In the genomic region with DNA sequence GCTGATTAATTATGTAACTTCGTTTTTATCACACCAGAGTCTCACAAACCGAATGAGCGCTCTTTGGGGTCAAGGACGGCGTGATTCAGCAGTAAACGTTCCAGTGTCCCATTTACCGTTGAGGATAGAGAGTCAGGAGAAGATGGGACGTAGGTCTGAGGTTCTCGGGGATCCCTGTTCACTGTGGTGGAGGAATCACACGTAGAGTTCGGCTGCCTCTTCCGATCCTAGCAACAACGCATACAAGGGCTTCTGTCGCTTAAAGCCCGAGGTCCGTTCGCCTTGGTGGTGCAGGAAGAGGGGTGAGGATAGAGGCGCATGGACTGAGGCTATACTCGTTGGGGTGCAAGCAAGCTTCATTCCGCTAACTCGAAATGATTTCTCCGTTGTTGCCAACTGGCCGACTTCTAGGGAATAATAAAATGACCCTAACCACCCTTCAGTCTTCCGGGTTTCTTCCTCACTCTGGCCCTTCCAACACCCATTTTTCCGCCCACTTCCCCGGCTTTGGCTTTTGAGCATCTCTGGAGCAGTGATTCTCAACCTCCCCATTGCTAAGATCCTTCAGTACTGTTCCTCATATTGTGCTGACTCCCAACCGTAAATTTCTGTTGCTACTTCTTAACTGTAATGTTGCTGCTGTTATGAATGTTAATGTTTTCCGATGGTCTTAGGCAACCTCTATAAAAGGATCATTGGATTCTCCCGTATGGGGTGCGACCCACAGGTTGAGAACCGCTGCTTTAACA, we compare ENCODE assay signal across 8 mouse cellular contexts. TPM values are rescaled to one million over a fixed set of nuclear protein-coding genes. Genes with fewer than 3 reads are reported as not detected.
DNase-seq lines count a peak whose midpoint lies in the region; ATAC-seq lines count a peak whose summit lies in the region.

No protein-coding gene starts in this region.

- peak overlapping the region; percentile 98 for H3K9ac ChIP-seq in hindbrain, embryonic 16.5 days (ENCODE audit: low read depth, low read length)
- H3K9ac ChIP-seq in limb, embryonic 12.5 days (replicated peaks), result peak overlapping the region; percentile 61
- H3K9ac ChIP-seq in midbrain, embryonic 12.5 days (replicated peaks), result peak overlapping the region; percentile 66

- WGBS in hindbrain, embryonic 16.5 days, result under 1% methylated on average over 31 of the region's 31 CpGs
- under 1% methylated on average over 31 of the region's 31 CpGs for WGBS in limb, embryonic 12.5 days
- 2% methylated on average over 31 of the region's 31 CpGs for WGBS in midbrain, embryonic 12.5 days

- H3K4me3 ChIP-seq in hindbrain, embryonic 16.5 days (ENCODE audit: low read length), result peak overlapping the region; percentile 99
- H3K4me3 ChIP-seq in limb, embryonic 12.5 days (replicated peaks), result peak overlapping the region; percentile 100
- H3K4me3 ChIP-seq in midbrain, embryonic 12.5 days, result peak overlapping the region; percentile 99

- peaks cover 17% of the 10 kb centered on the region for H3K4me1 ChIP-seq in hindbrain, embryonic 16.5 days (ENCODE audit: control insufficient read depth, insufficient read depth, low read depth, low read length)
- H3K4me1 ChIP-seq in limb, embryonic 12.5 days (replicated peaks), result peaks cover 13% of the 10 kb centered on the region
- H3K4me1 ChIP-seq in midbrain, embryonic 12.5 days, result peaks cover 23% of the 10 kb centered on the region

- H3K27ac ChIP-seq in hindbrain, embryonic 16.5 days (ENCODE audit: low read depth, low read length), result peak overlapping the region; percentile 99
- H3K27ac ChIP-seq in limb, embryonic 12.5 days, result peak overlapping the region; percentile 80
- H3K27ac ChIP-seq in midbrain, embryonic 12.5 days (replicated peaks), result peak overlapping the region; percentile 65

- intact Hi-C loops in gastrocnemius, postnatal 14 days (cut with DNase I; ENCODE audit: low total_unique reads), result no loop called here

- H3K27me3 ChIP-seq in hindbrain, embryonic 16.5 days (replicated peaks; ENCODE audit: control insufficient read depth, insufficient read depth, low read length), result no peaks in the 10 kb centered on the region
- no peaks in the 10 kb centered on the region for H3K27me3 ChIP-seq in limb, embryonic 12.5 days
- H3K27me3 ChIP-seq in midbrain, embryonic 12.5 days, result no peaks in the 10 kb centered on the region

- H3K9me3 ChIP-seq in hindbrain, embryonic 16.5 days (ENCODE audit: control insufficient read depth, low read length), result no peaks in the 10 kb centered on the region
- H3K9me3 ChIP-seq in limb, embryonic 12.5 days, result no peaks in the 10 kb centered on the region
- no peaks in the 10 kb centered on the region for H3K9me3 ChIP-seq in midbrain, embryonic 12.5 days

- H3K4me2 ChIP-seq in hindbrain, embryonic 16.5 days (ENCODE audit: low read length), result peak overlapping the region; percentile 82
- peak overlapping the region; percentile 85 for H3K4me2 ChIP-seq in limb, embryonic 12.5 days
- peak overlapping the region; percentile 74 for H3K4me2 ChIP-seq in midbrain, embryonic 12.5 days (replicated peaks)

- peak; percentile 37 for DNase-seq in gastrocnemius, adult 18-20 months (ENCODE audit: low spot score)
- DNase-seq in gastrocnemius, postnatal 14 days, result no peak
- DNase-seq in cerebellum, adult 8-10 months, result peak; percentile 63
- DNase-seq in spleen, postnatal 10 days (ENCODE audit: low spot score in 2 of 2), result peak; percentile 55 to 69

- ATAC-seq in frontal cortex, adult (ENCODE audit: low TSS enrichment), result peak; percentile 42
- peak; percentile 60 for ATAC-seq in hindbrain, embryonic 16.5 days
- no peak for ATAC-seq in limb, embryonic 12.5 days (ENCODE audit: insufficient number of reproducible peaks, insufficient read depth, low FRiP score, low TSS enrichment, low read depth)
- ATAC-seq in midbrain, embryonic 12.5 days (ENCODE audit: low FRiP score, low read depth), result 0 out of 2 replicates have a peak, but pooled peaks have one; percentile 12

- H3K36me3 ChIP-seq in hindbrain, embryonic 16.5 days (ENCODE audit: control insufficient read depth, insufficient read depth, low read length), result no peaks in the 10 kb centered on the region
- H3K36me3 ChIP-seq in limb, embryonic 12.5 days, result no peaks in the 10 kb centered on the region
- no peaks in the 10 kb centered on the region for H3K36me3 ChIP-seq in midbrain, embryonic 12.5 days

RNA-seq across cellular contexts. Expression of gene BC005537, which starts 1.4 kb away (rescaled TPM):
- 10 to 100 TPM; 46.5 to 55.2 TPM for total RNA-seq in gastrocnemius, adult 18-20 months (2021)
- total RNA-seq in gastrocnemius, postnatal 14 days (2021), result 10 to 100 TPM; 49.6 to 49.9 TPM
- 17.3 and 20.7 TPM in 2 replicates for polyA plus RNA-seq in hindbrain, embryonic 16.5 days (2015; fragmentation: Nextera tagmentation; extraction: Ambion mirVana)
- polyA plus RNA-seq in limb, embryonic 12.5 days (2016; fragmentation: Nextera tagmentation; extraction: Ambion mirVana), result 12.1 and 14.6 TPM in 2 replicates
- 21.2 and 21.5 TPM in 2 replicates for polyA plus RNA-seq in midbrain, embryonic 12.5 days (2016; fragmentation: Nextera tagmentation; extraction: Ambion mirVana)

RNA-seq across cellular contexts. Expression of gene Acot13, which starts 31.2 kb away (rescaled TPM):
- total RNA-seq in gastrocnemius, adult 18-20 months (2021), result 100 to 1,000 TPM; 153 TPM
- 100 to 1,000 TPM in 1 of 2 experiments, 10 to 100 TPM in 1; 94.2 to 119 TPM for total RNA-seq in gastrocnemius, postnatal 14 days (2021)
- 59.4 and 66.5 TPM in 2 replicates for polyA plus RNA-seq in hindbrain, embryonic 16.5 days (2015; fragmentation: Nextera tagmentation; extraction: Ambion mirVana)
- polyA plus RNA-seq in limb, embryonic 12.5 days (2016; fragmentation: Nextera tagmentation; extraction: Ambion mirVana), result 63.1 and 70.4 TPM in 2 replicates
- 47.5 and 49.0 TPM in 2 replicates for polyA plus RNA-seq in midbrain, embryonic 12.5 days (2016; fragmentation: Nextera tagmentation; extraction: Ambion mirVana)

RNA-seq across cellular contexts. Expression of gene Tdp2, which starts 31.4 kb away (rescaled TPM):
- total RNA-seq in gastrocnemius, adult 18-20 months (2021), result 1 to 10 TPM; 7.7 to 8.2 TPM
- 1 to 10 TPM; 7.3 to 9.2 TPM for total RNA-seq in gastrocnemius, postnatal 14 days (2021)
- polyA plus RNA-seq in hindbrain, embryonic 16.5 days (2015; fragmentation: Nextera tagmentation; extraction: Ambion mirVana), result 31.0 and 35.4 TPM in 2 replicates
- polyA plus RNA-seq in limb, embryonic 12.5 days (2016; fragmentation: Nextera tagmentation; extraction: Ambion mirVana), result 74.3 and 77.2 TPM in 2 replicates
- 69.3 and 69.7 TPM in 2 replicates for polyA plus RNA-seq in midbrain, embryonic 12.5 days (2016; fragmentation: Nextera tagmentation; extraction: Ambion mirVana)

RNA-seq across cellular contexts. Expression of gene Gmnn, which starts 38.4 kb away (rescaled TPM):
- total RNA-seq in gastrocnemius, adult 18-20 months (2021), result 1 to 10 TPM; 4.1 to 4.2 TPM
- total RNA-seq in gastrocnemius, postnatal 14 days (2021), result 1 to 10 TPM; 2.4 to 3.1 TPM
- polyA plus RNA-seq in hindbrain, embryonic 16.5 days (2015; fragmentation: Nextera tagmentation; extraction: Ambion mirVana), result 19.8 and 20.1 TPM in 2 replicates
- polyA plus RNA-seq in limb, embryonic 12.5 days (2016; fragmentation: Nextera tagmentation; extraction: Ambion mirVana), result 124 and 126 TPM in 2 replicates
- polyA plus RNA-seq in midbrain, embryonic 12.5 days (2016; fragmentation: Nextera tagmentation; extraction: Ambion mirVana), result 92.5 and 95.8 TPM in 2 replicates

RNA-seq across cellular contexts. Expression of gene D130043K22Rik, which starts 44.8 kb away (rescaled TPM):
- not detected for total RNA-seq in gastrocnemius, adult 18-20 months (2021)
- total RNA-seq in gastrocnemius, postnatal 14 days (2021), result not detected
- polyA plus RNA-seq in hindbrain, embryonic 16.5 days (2015; fragmentation: Nextera tagmentation; extraction: Ambion mirVana), result 9.5 and 9.6 TPM in 2 replicates
- polyA plus RNA-seq in limb, embryonic 12.5 days (2016; fragmentation: Nextera tagmentation; extraction: Ambion mirVana), result 0.23 and 0.29 TPM in 2 replicates
- polyA plus RNA-seq in midbrain, embryonic 12.5 days (2016; fragmentation: Nextera tagmentation; extraction: Ambion mirVana), result 1.8 and 2.0 TPM in 2 replicates
